Mouse (Mus musculus) MEL (cell line): ENCODE measurements around the gene Fam43a. TPM values are rescaled to one million over a fixed set of nuclear protein-coding genes. Genes with fewer than 3 reads are reported as not detected.

Experiments used
- DNase-seq: peaks from one replicate; pipeline ENCODE4 v3.0.0; 2011; ENCODE audit warnings: low read depth, low spot score
- H3K27ac ChIP-seq: 2 replicates; pipeline ENCODE4 v1.5.1; 2012; ENCODE audit warnings: low read depth, mild to moderate bottlenecking, control low read depth, low read length, moderate library complexity; ENCODE audit not compliant: control insufficient read depth
- H3K27me3 ChIP-seq, 2 experiments: fragments of 150-350 bp in 1 of 2; sonication (generic) in 1 of 2; 2 replicates each; pipeline ENCODE4 v1.6.1; 2012; ENCODE audit warnings: low read length in 2 of 2, mild to moderate bottlenecking in 2 of 2, improper control_type of control experiment in 1 of 2, moderate library complexity in 1 of 2; ENCODE audit not compliant: insufficient read depth in 2 of 2, control insufficient read depth in 1 of 2
- H3K36me3 ChIP-seq, 2 experiments: 2 replicates each; pipeline ENCODE4 v1.6.1; 2012 to 2014; ENCODE audit warnings: low read length in 2 of 2, improper control_type of control experiment in 1 of 2, inconsistent platforms in 1 of 2, mild to moderate bottlenecking in 1 of 2; ENCODE audit not compliant: insufficient read depth in 2 of 2, control insufficient read depth in 1 of 2
- H3K4me1 ChIP-seq, 2 experiments: fragments of 150-350 bp in 1 of 2; sonication (generic) in 1 of 2; 2 replicates each; pipeline ENCODE4 v1.6.1; 2012; ENCODE audit warnings: low read length in 2 of 2, improper control_type of control experiment in 1 of 2, mild to moderate bottlenecking in 1 of 2; ENCODE audit not compliant: insufficient read depth in 2 of 2, control insufficient read depth in 1 of 2
- H3K4me3 ChIP-seq, 2 experiments: fragments of 150-350 bp in 1 of 2; sonication (generic) in 1 of 2; 2 replicates each; pipeline ENCODE4 v1.5.1; 2012; ENCODE audit warnings: low read depth in 2 of 2, low read length in 2 of 2, mild to moderate bottlenecking in 2 of 2, moderate library complexity in 2 of 2, control low read depth in 1 of 2, improper control_type of control experiment in 1 of 2; ENCODE audit not compliant: control insufficient read depth in 1 of 2, insufficient read depth in 1 of 2
- H3K79me2 ChIP-seq: 2 replicates; pipeline ENCODE4 v1.6.1; 2012; ENCODE audit warnings: mild to moderate bottlenecking, low read length, moderate library complexity; ENCODE audit not compliant: control insufficient read depth, poor library complexity, insufficient read depth
- H3K9ac ChIP-seq: 2 replicates; pipeline ENCODE4 v1.6.1; 2012; ENCODE audit warnings: low read depth, mild to moderate bottlenecking, control low read depth, low read length, moderate library complexity; ENCODE audit not compliant: control insufficient read depth, poor library complexity, severe bottlenecking
- H3K9me3 ChIP-seq: fragments of 150-350 bp; sonication (generic); replicated peaks from 2 replicates; pipeline ENCODE4 v1.6.1; 2012; ENCODE audit warnings: mild to moderate bottlenecking, low read length, improper control_type of control experiment, moderate library complexity; ENCODE audit not compliant: insufficient read depth
- CHD2 ChIP-seq: IDR thresholded peaks from 2 replicates; pipeline ENCODE4 v1.6.1; 2011; ENCODE audit warnings: low read length, improper control_type of control experiment
- CTCF ChIP-seq, 3 experiments: IDR thresholded peaks in 2 of 3; conservative IDR thresholded peaks in 1 of 3; 2 replicates each; pipeline ENCODE4 v1.5.1; 2011 to 2012; ENCODE audit warnings: low read length in 3 of 3, low read depth in 2 of 3, mild to moderate bottlenecking in 2 of 3, improper control_type of control experiment in 1 of 3, inconsistent platforms in 1 of 3, mixed read lengths in 1 of 3, moderate library complexity in 1 of 3; ENCODE audit not compliant: control insufficient read depth in 1 of 3, insufficient read depth in 1 of 3, poor library complexity in 1 of 3, severe bottlenecking in 1 of 3
- E2F4 ChIP-seq: IDR thresholded peaks from 2 replicates; pipeline ENCODE4 v1.6.1; 2011; ENCODE audit warnings: low read depth, low read length, improper control_type of control experiment, borderline replicate concordance
- ELF1 ChIP-seq: IDR thresholded peaks from 2 replicates; pipeline ENCODE4 v1.6.1; 2014; ENCODE audit warnings: low read depth, mild to moderate bottlenecking, inconsistent platforms, low read length, improper control_type of control experiment, moderate library complexity
- ETS1 ChIP-seq: IDR thresholded peaks from 2 replicates; pipeline ENCODE4 v1.6.1; 2012; ENCODE audit warnings: low read depth, mild to moderate bottlenecking, inconsistent platforms, low read length, improper control_type of control experiment, moderate library complexity
- GATA1 ChIP-seq: IDR thresholded peaks from 2 replicates; pipeline ENCODE4 v1.6.1; 2011; ENCODE audit warnings: low read depth, low read length, improper control_type of control experiment
- HCFC1 ChIP-seq: IDR thresholded peaks from 2 replicates; pipeline ENCODE4 v1.6.1; 2012; ENCODE audit warnings: low read depth, mild to moderate bottlenecking, inconsistent platforms, low read length, improper control_type of control experiment, moderate library complexity
- KAT2A ChIP-seq: conservative IDR thresholded peaks from 2 replicates; pipeline ENCODE4 v1.6.1; 2012; ENCODE audit warnings: low read depth, low read length, improper control_type of control experiment, inconsistent platforms
- MAFK ChIP-seq: IDR thresholded peaks from 2 replicates; pipeline ENCODE4 v1.6.1; 2011; ENCODE audit warnings: low read depth, mild to moderate bottlenecking, low read length, improper control_type of control experiment, borderline replicate concordance
- MYC ChIP-seq: IDR thresholded peaks from 2 replicates; pipeline ENCODE4 v1.6.1; 2011; ENCODE audit warnings: low read depth, mild to moderate bottlenecking, low read length, improper control_type of control experiment, moderate library complexity
- NELFE ChIP-seq: IDR thresholded peaks from 2 replicates; pipeline ENCODE4 v1.6.1; 2011; ENCODE audit warnings: low read depth, low read length, improper control_type of control experiment
- NRF1 ChIP-seq: IDR thresholded peaks from 2 replicates; pipeline ENCODE4 v1.6.1; 2014; ENCODE audit warnings: low read depth, mild to moderate bottlenecking, inconsistent platforms, low read length, improper control_type of control experiment, moderate library complexity; ENCODE audit not compliant: poor library complexity, insufficient read depth, severe bottlenecking
- POLR2A ChIP-seq, 2 experiments: IDR thresholded peaks; 2 replicates each; pipeline ENCODE4 v1.6.1; 2011 to 2012; ENCODE audit warnings: low read length in 2 of 2, mild to moderate bottlenecking in 2 of 2, control low read depth in 1 of 2, improper control_type of control experiment in 1 of 2, low read depth in 1 of 2, moderate library complexity in 1 of 2; ENCODE audit not compliant: control insufficient read depth in 1 of 2, insufficient read depth in 1 of 2, poor library complexity in 1 of 2
- POLR2AphosphoS5 ChIP-seq: IDR thresholded peaks from 2 replicates; pipeline ENCODE4 v1.6.1; 2012; ENCODE audit warnings: low read depth, borderline replicate concordance, mild to moderate bottlenecking, inconsistent platforms, low read length, moderate library complexity, mixed read lengths
- RAD21 ChIP-seq: IDR thresholded peaks from 2 replicates; pipeline ENCODE4 v1.6.1; 2011; ENCODE audit warnings: mild to moderate bottlenecking, low read depth, low read length, improper control_type of control experiment
- RCOR1 ChIP-seq: IDR thresholded peaks from 2 replicates; pipeline ENCODE4 v1.6.1; 2012; ENCODE audit warnings: low read depth, mild to moderate bottlenecking, inconsistent platforms, low read length, improper control_type of control experiment
- SIN3A ChIP-seq: IDR thresholded peaks from 2 replicates; pipeline ENCODE4 v1.6.1; 2012; ENCODE audit warnings: low read length, improper control_type of control experiment, inconsistent platforms
- USF1 ChIP-seq: IDR thresholded peaks from 2 replicates; pipeline ENCODE4 v1.6.1; 2014; ENCODE audit warnings: low read depth, mild to moderate bottlenecking, inconsistent platforms, low read length, improper control_type of control experiment, moderate library complexity
- USF2 ChIP-seq, 2 experiments: IDR thresholded peaks; 2 replicates each; pipeline ENCODE4 v1.6.1; 2011 to 2012; ENCODE audit warnings: improper control_type of control experiment in 2 of 2, low read length in 2 of 2, borderline replicate concordance in 1 of 2, inconsistent platforms in 1 of 2, low read depth in 1 of 2, mild to moderate bottlenecking in 1 of 2; ENCODE audit not compliant: insufficient read depth in 1 of 2
- polyA plus RNA-seq, 2 experiments: library from polyadenylated mRNA; stranded (reverse) in 1 of 2; unstranded in 1 of 2; fragments of >175 nt in 1 of 2; fragments of >200 nt in 1 of 2; gene quantifications; 2 replicates each; pipeline versions ENCODE4 v1.2.1 to v1.2.4; 2012; ENCODE audit warnings: low replicate concordance in 2 of 2, low read depth in 1 of 2; ENCODE audit not compliant: insufficient read length in 2 of 2, insufficient read depth in 1 of 2, missing spikeins in 1 of 2
- total RNA-seq: library from RNA; depleted of rRNA; stranded (reverse); fragments of 300-350 nt; gene quantifications from 2 replicates; pipeline ENCODE4 v1.2.3, GENCODE M21; 2012

Gene Fam43a
- total and polyA plus RNA-seq, 3 experiments: 0.08 to 0.68 TPM; not detected in 1

DNA sequence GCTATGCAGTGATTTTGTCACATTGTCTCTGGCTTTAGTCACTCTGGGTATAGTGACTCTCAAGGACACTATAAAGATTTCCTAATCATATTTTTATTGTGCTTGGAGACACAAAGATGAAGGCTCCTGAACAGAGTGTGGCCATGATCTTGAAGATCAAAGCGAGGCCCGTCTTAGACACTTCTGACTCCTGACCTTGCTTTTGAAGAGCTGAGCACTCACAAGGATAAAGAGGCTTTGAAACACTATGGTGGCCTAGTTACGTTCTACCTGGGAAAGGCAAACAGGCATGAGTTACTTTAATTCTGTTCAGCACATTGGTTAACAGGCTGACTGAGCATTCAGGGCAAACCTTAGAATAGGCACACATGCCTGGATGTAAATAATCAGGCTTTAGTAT lies 16.8 kb downstream of the Fam43a start:
- H3K4me1 ChIP-seq: no peaks in the 10 kb centered on the region
- no peak overlapping the region for H3K4me3 ChIP-seq
- no peak overlapping the region for H3K27ac ChIP-seq
- H3K27me3 ChIP-seq: peaks cover 28 to 53% of the 10 kb centered on the region in 2 experiments
- TF ChIP-seq SIN3A (no peak), POLR2AphosphoS5 (no peak), ELF1 (no peak), GATA1 (no peak), NELFE (no peak), KAT2A (no peak)
- H3K9me3 ChIP-seq: no peaks in the 10 kb centered on the region
- H3K36me3 ChIP-seq: no peaks in the 10 kb centered on the region
- DNase-seq: no peak
- no peak overlapping the region for H3K9ac ChIP-seq
- H3K79me2 ChIP-seq: no peaks in the 10 kb centered on the region

DNA sequence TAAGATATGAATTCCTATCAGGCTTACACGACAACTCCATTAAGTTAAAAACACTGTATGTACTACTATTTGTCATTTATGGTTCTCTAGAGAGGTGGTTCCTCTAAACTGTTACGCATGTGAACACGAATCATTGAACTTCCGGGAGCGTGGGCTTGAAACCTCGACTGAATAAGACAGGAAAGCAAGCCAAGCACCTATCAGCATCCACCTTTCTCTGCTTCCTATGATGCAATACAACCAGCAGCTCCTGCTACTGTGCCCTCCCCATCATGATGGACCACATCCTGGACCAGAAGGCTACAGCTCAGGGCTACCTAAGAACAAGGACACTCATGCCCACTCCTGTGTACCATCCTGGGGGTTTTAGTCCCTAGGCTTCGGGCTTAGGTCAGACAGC lies 24.1 kb downstream of the Fam43a start:
- no peaks in the 10 kb centered on the region for H3K9me3 ChIP-seq
- no peaks in the 10 kb centered on the region for H3K4me1 ChIP-seq
- H3K27ac ChIP-seq: no peak overlapping the region
- TF ChIP-seq RCOR1 (no peak), SIN3A (no peak), ETS1 (no peak), POLR2AphosphoS5 (no peak), MYC (no peak), HCFC1 (no peak), RAD21 (no peak), NRF1 (no peak), USF1 (no peak), POLR2A (IDR thresholded peaks at IDR 0.05; ENCODE audit: control insufficient read depth in 1 of 2, insufficient read depth in 1 of 2, low read depth in 1 of 2, low read length in 2 of 2, poor library complexity in 1 of 2) (no peak), CHD2 (no peak), E2F4 (no peak), USF2 (IDR thresholded peaks at IDR 0.05; ENCODE audit: borderline replicate concordance in 1 of 2, insufficient read depth in 1 of 2, low read depth in 1 of 2, low read length in 2 of 2) (no peak), CTCF (IDR thresholded peaks at IDR 0.05 in 2 of 3, conservative IDR thresholded peaks at IDR 0.05 in 1 of 3; ENCODE audit: control insufficient read depth in 1 of 3, insufficient read depth in 1 of 3, low read depth in 2 of 3, low read length in 3 of 3, poor library complexity in 1 of 3, severe bottlenecking in 1 of 3) (no peak), MAFK (no peak)
- H3K9ac ChIP-seq: no peak overlapping the region
- DNase-seq: no peak
- no peaks in the 10 kb centered on the region for H3K36me3 ChIP-seq
- H3K4me3 ChIP-seq: no peak overlapping the region
- peaks cover 28 to 35% of the 10 kb centered on the region in 2 experiments for H3K27me3 ChIP-seq
- no peaks in the 10 kb centered on the region for H3K79me2 ChIP-seq
